Mouse (Mus musculus) midbrain, embryonic 12.5 days (tissue): ENCODE measurements around the gene Cops4. TPM values are rescaled to one million over a fixed set of nuclear protein-coding genes. Genes with fewer than 3 reads are reported as not detected.

Source experiments
- ATAC-seq: fragments of 200-750 bp; cut with Nextera tagmentation; 2 replicates; pipeline ENCODE4 v1.8.0; 2017; ENCODE audit warnings: low read depth, moderate TSS enrichment, moderate library complexity; ENCODE audit not compliant: low FRiP score
- H3K27ac ChIP-seq: fragments of 300-500 bp; sonication (generic); replicated peaks from 2 replicates; pipeline ENCODE4 v1.5.1; 2016; ENCODE audit warnings: mild to moderate bottlenecking
- H3K27me3 ChIP-seq: fragments of 300-500 bp; sonication (generic); 2 replicates; pipeline ENCODE4 v1.6.1; 2016; ENCODE audit warnings: mild to moderate bottlenecking
- H3K36me3 ChIP-seq: fragments of 300-500 bp; sonication (generic); 2 replicates; pipeline ENCODE4 v1.6.1; 2016
- H3K4me1 ChIP-seq: fragments of 300-500 bp; sonication (generic); 2 replicates; pipeline ENCODE4 v1.6.1; 2016
- H3K4me2 ChIP-seq: fragments of 300-500 bp; sonication (generic); replicated peaks from 2 replicates; pipeline ENCODE4 v1.6.1; 2016; ENCODE audit warnings: mild to moderate bottlenecking, moderate library complexity
- H3K4me3 ChIP-seq: fragments of 300-500 bp; sonication (generic); 2 replicates; pipeline ENCODE4 v1.5.1; 2016; ENCODE audit warnings: mild to moderate bottlenecking
- H3K9ac ChIP-seq: fragments of 300-500 bp; sonication (generic); replicated peaks from 2 replicates; pipeline ENCODE4 v1.6.1; 2016; ENCODE audit warnings: mild to moderate bottlenecking, moderate library complexity
- H3K9me3 ChIP-seq: fragments of 300-500 bp; sonication (generic); 2 replicates; pipeline ENCODE4 v1.6.1; 2016; ENCODE audit warnings: mild to moderate bottlenecking
- WGBS: fragments of 180-500 bp; shearing (Covaris S2); methylation state at CpG from one replicate; pipeline ENCODE4 v1.1.7; 2016; 5-methylcytosine and 5-hydroxymethylcytosine counted together
- polyA plus RNA-seq: library from polyadenylated mRNA; unstranded; fragments of >200 nt; fragmentation: Nextera tagmentation; extraction: Ambion mirVana; gene quantifications from 2 replicates; pipeline ENCODE4 v1.2.1, GENCODE M21; 2016

Gene Cops4
- polyA plus RNA-seq, 1 experiment from 2014 or later, result 203 TPM

DNA sequence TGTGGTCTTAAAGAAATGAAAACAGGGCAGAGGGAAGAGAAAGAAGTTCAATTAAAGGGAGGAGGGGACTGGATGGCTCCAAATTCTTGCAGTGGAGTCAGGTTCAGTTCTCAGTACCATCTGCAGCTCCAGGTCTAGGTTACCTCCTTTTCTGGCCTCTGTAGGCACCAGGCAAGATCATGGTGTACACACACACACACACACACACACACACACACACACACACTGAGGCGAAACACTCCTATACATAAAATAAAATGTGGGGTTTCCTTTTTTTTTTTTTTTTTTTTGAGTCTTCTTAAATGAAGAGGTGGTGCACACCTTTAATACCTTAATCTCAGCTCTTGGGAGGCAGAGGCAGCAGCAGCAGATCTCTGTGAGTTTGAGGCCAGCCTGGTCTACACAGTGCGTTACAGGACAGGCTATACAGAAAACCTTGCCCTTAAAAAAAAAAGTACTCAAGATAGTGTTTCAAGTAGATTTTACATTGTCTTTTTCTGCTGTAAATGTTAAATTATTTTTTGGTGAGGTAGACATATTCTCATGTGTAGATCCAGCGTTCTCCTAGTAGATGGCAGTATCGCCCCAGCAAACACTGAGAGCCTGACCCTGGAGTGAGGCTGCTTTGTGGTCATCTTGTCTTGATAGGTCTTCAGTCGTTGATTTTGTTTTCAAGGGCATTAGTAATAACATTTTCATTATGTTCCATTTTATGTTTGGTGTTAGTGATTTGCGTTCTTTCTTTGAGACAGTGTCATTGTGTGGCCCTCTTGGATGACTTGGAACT, 28.4 kb downstream of the Cops4 start:
- no peaks in the 10 kb centered on the region for H3K4me1 ChIP-seq
- no peak overlapping the region for H3K9ac ChIP-seq
- no peaks in the 10 kb centered on the region for H3K9me3 ChIP-seq
- no peak overlapping the region for H3K27ac ChIP-seq
- H3K27me3 ChIP-seq, result no peaks in the 10 kb centered on the region
- 96% methylated on average over 6 of the region's 6 CpGs for WGBS
- no peak overlapping the region for H3K4me3 ChIP-seq
- no peak for ATAC-seq
- peaks cover 74% of the 10 kb centered on the region for H3K36me3 ChIP-seq
- no peak overlapping the region for H3K4me2 ChIP-seq

DNA sequence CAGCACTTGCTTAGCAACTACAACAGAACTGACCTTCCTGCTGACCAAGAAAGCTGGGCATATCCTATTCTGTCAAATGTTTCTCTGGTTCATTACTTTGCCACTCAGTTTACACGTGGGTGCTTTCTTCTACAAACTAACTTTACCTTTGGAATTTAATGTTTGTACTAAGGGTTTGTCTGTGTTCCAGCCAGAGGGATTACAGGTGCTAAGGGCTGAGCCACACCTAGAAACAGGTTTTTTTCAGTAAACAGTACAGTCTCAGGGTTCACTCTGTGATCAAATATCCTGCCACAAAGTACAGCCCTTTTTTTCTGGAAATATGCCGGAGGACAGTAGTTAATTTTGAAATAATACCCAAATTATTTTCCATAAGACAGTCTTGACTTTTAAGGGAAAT, 30.1 kb downstream of the Cops4 start:
- Histone ChIP-seq H3K27me3 (no peaks in the 10 kb centered on the region), H3K4me2 (no peak overlapping the region), H3K4me3 (no peak overlapping the region), H3K4me1 (no peaks in the 10 kb centered on the region), H3K9ac (no peak overlapping the region), H3K36me3 (peaks cover 58% of the 10 kb centered on the region), H3K27ac (no peak overlapping the region), H3K9me3 (no peaks in the 10 kb centered on the region)
- ATAC-seq, result no peak
- 88% methylated on average over 2 of the region's 2 CpGs for WGBS

- Histone ChIP-seq H3K36me3 (peaks cover 49% of the 10 kb centered on the region), H3K4me2 (no peak overlapping the region), H3K4me1 (no peaks in the 10 kb centered on the region), H3K27ac (no peak overlapping the region), H3K9me3 (no peaks in the 10 kb centered on the region), H3K9ac (no peak overlapping the region), H3K4me3 (no peak overlapping the region), H3K27me3 (no peaks in the 10 kb centered on the region)
- WGBS, result 95% methylated on average over 4 of the region's 4 CpGs
- ATAC-seq, result no peak
Observed at GRCm38 (mm10) chr5:100549311-100549710, 31.2 kb downstream of the Cops4 start.

DNA sequence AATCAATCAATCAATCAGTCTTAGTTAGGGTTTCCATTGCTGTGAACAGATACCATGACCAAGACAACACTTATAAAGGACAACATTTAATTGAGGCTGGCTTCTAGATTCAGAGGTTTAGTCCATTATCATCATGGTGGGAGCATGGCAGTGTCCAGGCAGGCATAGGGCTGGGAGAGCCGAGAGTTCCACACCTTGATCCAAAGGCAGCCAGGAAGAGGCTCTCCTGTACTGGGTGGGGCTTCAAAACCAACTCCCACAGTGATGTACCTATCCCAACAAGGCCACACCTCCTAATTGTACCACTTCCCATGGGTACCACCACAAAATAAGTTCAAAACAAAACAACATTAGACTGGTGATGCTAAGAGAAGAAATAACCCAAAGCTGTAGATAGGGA, 32.0 kb downstream of the Cops4 start:
- Histone ChIP-seq H3K27me3 (no peaks in the 10 kb centered on the region), H3K27ac (no peak overlapping the region), H3K9ac (no peak overlapping the region), H3K4me1 (no peaks in the 10 kb centered on the region), H3K9me3 (no peaks in the 10 kb centered on the region), H3K36me3 (peaks cover 41% of the 10 kb centered on the region), H3K4me3 (no peak overlapping the region), H3K4me2 (no peak overlapping the region)
- 100% methylated on average over 1 of the region's 1 CpGs for WGBS
- ATAC-seq, result no peak

- no peak for ATAC-seq
- WGBS, result 69% methylated on average over 2 of the region's 2 CpGs
- no peaks in the 10 kb centered on the region for H3K4me1 ChIP-seq
- H3K9ac ChIP-seq, result no peak overlapping the region
- H3K4me3 ChIP-seq, result no peak overlapping the region
- peaks cover 27% of the 10 kb centered on the region for H3K36me3 ChIP-seq
- H3K4me2 ChIP-seq, result no peak overlapping the region
- H3K27me3 ChIP-seq, result no peaks in the 10 kb centered on the region
- no peak overlapping the region for H3K27ac ChIP-seq
- H3K9me3 ChIP-seq, result no peaks in the 10 kb centered on the region
Observed at GRCm38 (mm10) chr5:100551952-100552351, 33.8 kb downstream of the Cops4 start.

- no peak for ATAC-seq
- no peak overlapping the region for H3K27ac ChIP-seq
- WGBS, result 62% methylated on average over 8 of the region's 8 CpGs
- no peak overlapping the region for H3K4me2 ChIP-seq
- H3K27me3 ChIP-seq, result no peaks in the 10 kb centered on the region
- no peak overlapping the region for H3K4me3 ChIP-seq
- H3K4me1 ChIP-seq, result no peaks in the 10 kb centered on the region
- H3K36me3 ChIP-seq, result peaks cover 12% of the 10 kb centered on the region
- no peaks in the 10 kb centered on the region for H3K9me3 ChIP-seq
- no peak overlapping the region for H3K9ac ChIP-seq
Observed at GRCm38 (mm10) chr5:100553426-100553825, 35.3 kb downstream of the Cops4 start.

GRCm38 (mm10) chr5:100557019-100557418, 38.9 kb downstream of the Cops4 start:
- ATAC-seq, result no peak
- H3K27ac ChIP-seq, result no peak overlapping the region
- no peaks in the 10 kb centered on the region for H3K4me1 ChIP-seq
- H3K4me2 ChIP-seq, result no peak overlapping the region
- H3K27me3 ChIP-seq, result no peaks in the 10 kb centered on the region
- H3K9ac ChIP-seq, result no peak overlapping the region
- H3K36me3 ChIP-seq, result no peaks in the 10 kb centered on the region
- no peaks in the 10 kb centered on the region for H3K9me3 ChIP-seq
- WGBS, result 87% methylated on average over 14 of the region's 14 CpGs
- no peak overlapping the region for H3K4me3 ChIP-seq

DNA sequence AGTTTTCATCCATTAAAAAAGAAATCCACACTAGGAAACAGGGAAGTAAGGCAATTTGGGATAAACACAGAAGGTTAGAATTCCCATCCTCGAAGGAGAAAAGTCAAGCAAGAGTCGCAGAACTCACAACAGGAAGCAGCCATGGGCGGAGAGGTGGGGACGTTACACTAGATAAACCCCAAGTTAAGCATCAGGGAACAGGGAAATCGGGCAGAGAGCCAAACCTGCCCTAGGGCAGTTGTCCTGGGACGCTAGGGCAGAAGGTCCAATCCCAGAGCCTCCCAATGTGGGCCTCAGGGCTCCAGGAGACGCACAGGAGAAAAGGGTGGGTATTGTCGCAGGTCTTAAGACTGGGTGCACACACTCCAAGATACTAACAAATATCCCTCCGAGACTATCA, 39.4 kb downstream of the Cops4 start:
- no peak overlapping the region for H3K4me2 ChIP-seq
- H3K9me3 ChIP-seq, result no peaks in the 10 kb centered on the region
- no peak overlapping the region for H3K4me3 ChIP-seq
- no peaks in the 10 kb centered on the region for H3K36me3 ChIP-seq
- no peak for ATAC-seq
- WGBS, result 80% methylated on average over 9 of the region's 9 CpGs
- H3K27ac ChIP-seq, result no peak overlapping the region
- no peaks in the 10 kb centered on the region for H3K4me1 ChIP-seq
- no peak overlapping the region for H3K9ac ChIP-seq
- no peaks in the 10 kb centered on the region for H3K27me3 ChIP-seq

GRCm38 (mm10) chr5:100558783-100559182, 40.7 kb downstream of the Cops4 start:
- no peaks in the 10 kb centered on the region for H3K4me1 ChIP-seq
- H3K9ac ChIP-seq, result no peak overlapping the region
- H3K9me3 ChIP-seq, result no peaks in the 10 kb centered on the region
- no peaks in the 10 kb centered on the region for H3K27me3 ChIP-seq
- H3K4me3 ChIP-seq, result no peak overlapping the region
- 84% methylated on average over 3 of the region's 3 CpGs for WGBS
- H3K27ac ChIP-seq, result no peak overlapping the region
- no peak overlapping the region for H3K4me2 ChIP-seq
- no peaks in the 10 kb centered on the region for H3K36me3 ChIP-seq
- no peak for ATAC-seq

DNA sequence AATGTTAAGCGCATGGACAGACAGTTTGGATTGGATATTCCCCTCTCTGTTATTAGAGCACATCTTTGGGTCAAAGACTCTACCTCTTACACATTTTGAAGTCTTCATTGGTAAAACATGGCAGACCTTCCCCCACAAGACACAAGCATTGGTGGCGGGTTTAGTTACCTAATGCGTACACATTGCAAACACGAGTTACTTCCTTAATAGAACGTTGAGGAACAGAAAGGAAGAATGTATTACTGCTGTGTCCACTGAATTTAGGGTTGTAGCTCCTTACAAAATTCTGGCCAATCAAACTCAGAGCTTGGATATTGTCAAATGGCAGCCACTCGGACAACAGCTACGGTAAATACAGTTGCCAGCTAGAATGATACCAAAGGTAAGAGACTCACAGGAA, 41.2 kb downstream of the Cops4 start:
- Histone ChIP-seq H3K27me3 (no peaks in the 10 kb centered on the region), H3K4me1 (no peaks in the 10 kb centered on the region), H3K4me3 (no peak overlapping the region), H3K9me3 (no peaks in the 10 kb centered on the region), H3K36me3 (no peaks in the 10 kb centered on the region), H3K4me2 (no peak overlapping the region), H3K9ac (no peak overlapping the region), H3K27ac (no peak overlapping the region)
- ATAC-seq, result no peak
- WGBS, result 95% methylated on average over 7 of the region's 7 CpGs

GRCm38 (mm10) chr5:100562702-100563101, 44.6 kb downstream of the Cops4 start:
- Histone ChIP-seq H3K9ac (no peak overlapping the region), H3K36me3 (no peaks in the 10 kb centered on the region), H3K4me1 (no peaks in the 10 kb centered on the region), H3K27ac (no peak overlapping the region), H3K9me3 (no peaks in the 10 kb centered on the region), H3K4me3 (no peak overlapping the region), H3K27me3 (no peaks in the 10 kb centered on the region), H3K4me2 (no peak overlapping the region)
- no peak for ATAC-seq
- 91% methylated on average over 9 of the region's 9 CpGs for WGBS

GRCm38 (mm10) chr5:100566798-100567197, 48.7 kb downstream of the Cops4 start:
- Histone ChIP-seq H3K27me3 (no peaks in the 10 kb centered on the region), H3K27ac (no peak overlapping the region), H3K9ac (no peak overlapping the region), H3K4me1 (no peaks in the 10 kb centered on the region), H3K4me2 (no peak overlapping the region), H3K9me3 (no peaks in the 10 kb centered on the region), H3K36me3 (no peaks in the 10 kb centered on the region), H3K4me3 (no peak overlapping the region)
- no peak for ATAC-seq
- 75% methylated on average over 2 of the region's 2 CpGs for WGBS
